Mouse (Mus musculus) lung, postnatal 14 days (tissue): ENCODE measurements around the gene Sorbs1.

Experiments
- DNase-seq: peaks from one replicate; pipeline ENCODE4 v3.0.0; 2021

The Sorbs1 gene

GRCm38 (mm10) chr19:40512500-40513421 lies 818 bp downstream of the Sorbs1 start:
- DNase-seq, result peak; percentile 49

- DNase-seq, result peak; percentile 32
These were observed 1.8 kb downstream of the Sorbs1 start for GRCm38 (mm10) chr19:40511679-40512309.

GRCm38 (mm10) chr19:40511100-40511439 lies 2.5 kb downstream of the Sorbs1 start:
- DNase-seq, result no peak

- DNase-seq, result no peak
These were observed 3.0 kb downstream of the Sorbs1 start for GRCm38 (mm10) chr19:40510387-40511099.

GRCm38 (mm10) chr19:40509274-40509673 lies 4.3 kb downstream of the Sorbs1 start:
- DNase-seq, result no peak

- no peak for DNase-seq
These were observed 4.7 kb downstream of the Sorbs1 start for GRCm38 (mm10) chr19:40508851-40509250.

GRCm38 (mm10) chr19:40506965-40507364 lies 6.6 kb downstream of the Sorbs1 start:
- DNase-seq, result no peak

GRCm38 (mm10) chr19:40504336-40504735 lies 9.2 kb downstream of the Sorbs1 start:
- DNase-seq, result no peak

GRCm38 (mm10) chr19:40499940-40500737 lies 13.4 kb downstream of the Sorbs1 start:
- DNase-seq, result no peak

GRCm38 (mm10) chr19:40499141-40499540 lies 14.4 kb downstream of the Sorbs1 start:
- no peak for DNase-seq

- DNase-seq, result no peak
These were observed 15.3 kb downstream of the Sorbs1 start for GRCm38 (mm10) chr19:40498162-40498725.

- DNase-seq, result no peak
These were observed 16.9 kb downstream of the Sorbs1 start for GRCm38 (mm10) chr19:40496509-40497267.

- no peak for DNase-seq
These were observed 17.5 kb downstream of the Sorbs1 start for GRCm38 (mm10) chr19:40496071-40496470.

GRCm38 (mm10) chr19:40492902-40493301 lies 20.7 kb downstream of the Sorbs1 start:
- DNase-seq, result no peak

- DNase-seq, result no peak
These were observed 22.1 kb downstream of the Sorbs1 start for GRCm38 (mm10) chr19:40491442-40491841.

GRCm38 (mm10) chr19:40490765-40491164 lies 22.8 kb downstream of the Sorbs1 start:
- no peak for DNase-seq

- no peak for DNase-seq
These were observed 23.9 kb downstream of the Sorbs1 start for GRCm38 (mm10) chr19:40489633-40490032.

- DNase-seq, result no peak
These were observed 24.6 kb downstream of the Sorbs1 start for GRCm38 (mm10) chr19:40488853-40489454.

- peak; percentile 67 for DNase-seq
These were observed 26.0 kb downstream of the Sorbs1 start for GRCm38 (mm10) chr19:40487561-40487960.

GRCm38 (mm10) chr19:40481115-40481514 lies 32.5 kb downstream of the Sorbs1 start:
- DNase-seq, result no peak

- DNase-seq, result peak; percentile 33
These were observed 35.4 kb downstream of the Sorbs1 start for GRCm38 (mm10) chr19:40478161-40478575.
